In genomic region chr3:121824319-121824718, GRCm38 (mm10) we compare ENCODE assay signal across 25 mouse cellular contexts.
"Had no signal": no experiment of that assay in that cellular context is flagged by ENCODE, and none has a peak within 500 bp of the region (broad histone marks: within the 10 kb centered on the region; RNA-seq: fewer than 3 reads in every experiment).

No protein-coding gene starts in this region.

- H3K36me3 ChIP-seq: heart, embryonic 13.5 days; heart, embryonic 15.5 days; hindbrain, embryonic 13.5 days; hindbrain, embryonic 15.5 days; kidney, embryonic 15.5 days; limb, embryonic 10.5 days; limb, embryonic 12.5 days had no signal

- H3K4me2 ChIP-seq: heart, embryonic 11.5 days; heart, embryonic 13.5 days; heart, embryonic 15.5 days; hindbrain, embryonic 13.5 days; hindbrain, embryonic 15.5 days; kidney, embryonic 15.5 days; limb, embryonic 12.5 days had no signal

- H3K4me1 ChIP-seq: heart, embryonic 13.5 days; heart, embryonic 15.5 days; hindbrain, embryonic 13.5 days; hindbrain, embryonic 15.5 days; kidney, embryonic 15.5 days had no signal

- H3K27ac ChIP-seq: heart, adult 2 months; heart, embryonic 13.5 days; heart, embryonic 15.5 days; hindbrain, embryonic 13.5 days; hindbrain, embryonic 15.5 days; hindbrain, postnatal 0 days; kidney, embryonic 15.5 days; kidney, postnatal 0 days; limb, embryonic 10.5 days; limb, embryonic 12.5 days had no signal

- DNase-seq: forebrain, postnatal 0 days; gastrocnemius, postnatal 14 days; gastrocnemius, postnatal 36 days; heart, adult 11 months; heart, adult 2 months; heart, postnatal 14 days; heart, postnatal 36 days; kidney, adult 11 months; kidney, adult 2 months; kidney, adult 9 months; kidney, postnatal 14 days; kidney, postnatal 36 days; layer of hippocampus, adult 9-11 months; layer of hippocampus, postnatal 36 days had no signal

- H3K27me3 ChIP-seq: heart, embryonic 13.5 days; heart, embryonic 15.5 days; hindbrain, embryonic 13.5 days; hindbrain, embryonic 15.5 days; kidney, embryonic 15.5 days; limb, embryonic 12.5 days had no signal

- H3K4me3 ChIP-seq: heart, adult 2 months; heart, embryonic 13.5 days; heart, embryonic 15.5 days; hindbrain, embryonic 13.5 days; hindbrain, embryonic 15.5 days; kidney, embryonic 15.5 days; limb, embryonic 10.5 days; limb, embryonic 12.5 days had no signal

- H3K9ac ChIP-seq: forebrain, postnatal 0 days; heart, embryonic 13.5 days; heart, embryonic 15.5 days; hindbrain, embryonic 13.5 days; hindbrain, embryonic 15.5 days; kidney, embryonic 15.5 days; limb, embryonic 12.5 days had no signal

- ATAC-seq: forebrain, postnatal 0 days; hindbrain, postnatal 0 days; intestine, embryonic 16.5 days had no signal

- H3K9me3 ChIP-seq: heart, embryonic 15.5 days; hindbrain, embryonic 15.5 days; kidney, embryonic 15.5 days; limb, embryonic 10.5 days had no signal
